In the genomic region with DNA sequence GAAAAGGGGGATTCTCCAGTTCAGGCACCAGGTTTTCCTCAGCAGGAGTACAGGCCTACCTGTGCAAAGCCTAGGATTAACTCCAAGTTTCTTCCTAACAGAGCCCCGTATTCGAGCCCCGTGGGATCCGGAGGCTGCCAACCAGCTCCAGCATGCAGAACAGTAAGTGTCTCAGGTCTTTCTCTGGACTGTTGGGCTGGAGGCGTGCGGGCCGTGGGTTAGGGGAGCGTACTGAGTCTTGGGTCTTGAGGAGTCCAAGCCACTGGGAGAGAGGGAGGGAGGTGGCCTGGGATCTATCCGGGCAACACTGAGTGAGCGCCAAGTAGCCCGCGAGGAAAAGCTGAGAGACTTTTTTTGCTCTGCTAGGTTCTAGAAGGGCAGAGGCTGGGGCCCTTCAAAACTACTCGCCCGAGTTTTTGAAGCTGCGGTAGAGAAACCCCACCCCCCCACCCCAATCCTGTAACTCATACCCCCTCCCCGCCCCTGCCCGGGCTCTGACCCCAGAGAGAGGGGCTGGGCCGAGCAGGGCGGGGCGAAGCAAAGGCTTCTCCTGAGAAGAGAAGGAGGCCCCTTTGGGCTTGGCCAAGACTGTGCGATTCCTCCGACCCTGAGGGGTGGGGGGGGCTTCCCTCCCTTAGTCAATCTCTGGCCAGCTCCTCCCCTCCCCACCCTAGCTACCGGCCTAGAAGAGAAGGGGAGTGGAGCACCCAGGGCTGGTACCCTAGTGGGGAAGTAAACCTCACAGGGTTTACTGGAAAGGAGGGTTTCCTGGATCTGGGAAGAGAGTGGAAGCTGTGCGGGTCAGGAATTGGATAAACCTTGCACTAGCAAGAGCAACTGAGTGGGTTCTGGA, we compare ENCODE assay signal across 11 mouse cellular contexts. TPM values are rescaled to one million over a fixed set of nuclear protein-coding genes. Genes with fewer than 3 reads are reported as not detected.
DNase-seq lines count a peak whose midpoint lies in the region; ATAC-seq and TF ChIP-seq lines count a peak whose summit lies in the region.
"Had no signal": no experiment of that assay in that cellular context is flagged by ENCODE, and none has a peak within 500 bp of the region (broad histone marks: within the 10 kb centered on the region; RNA-seq: fewer than 3 reads in every experiment).

No protein-coding gene starts in this region.

- H3K9ac ChIP-seq in embryonic facial prominence, embryonic 12.5 days: no peak overlapping the region
- no peak overlapping the region for H3K9ac ChIP-seq in intestine, embryonic 16.5 days (ENCODE audit: low read depth, low read length)
- no peak overlapping the region for H3K9ac ChIP-seq in stomach, embryonic 14.5 days (replicated peaks; ENCODE audit: low read depth, low read length)

- peaks cover 79% of the 10 kb centered on the region for H3K27me3 ChIP-seq in embryonic facial prominence, embryonic 12.5 days
- peaks cover 82% of the 10 kb centered on the region for H3K27me3 ChIP-seq in intestine, embryonic 16.5 days (replicated peaks; ENCODE audit: control insufficient read depth, insufficient read depth, low read length)
- peaks cover 57% of the 10 kb centered on the region for H3K27me3 ChIP-seq in stomach, embryonic 14.5 days (ENCODE audit: control insufficient read depth, insufficient read depth, low read length)

- WGBS in embryonic facial prominence, embryonic 12.5 days: 1% methylated on average over 24 of the region's 24 CpGs
- 3% methylated on average over 21 of the region's 24 CpGs for WGBS in intestine, embryonic 16.5 days
- WGBS in stomach, embryonic 14.5 days: under 1% methylated on average over 24 of the region's 24 CpGs

- no peaks in the 10 kb centered on the region for H3K9me3 ChIP-seq in embryonic facial prominence, embryonic 12.5 days
- no peaks in the 10 kb centered on the region for H3K9me3 ChIP-seq in intestine, embryonic 16.5 days (ENCODE audit: control insufficient read depth, low read length)
- no peaks in the 10 kb centered on the region for H3K9me3 ChIP-seq in stomach, embryonic 14.5 days (ENCODE audit: control insufficient read depth, low read depth, low read length)

- H3K4me3 ChIP-seq in layer of hippocampus, adult 2 months: no peak overlapping the region; the same call in 1 of the 2 replicates
- no peak overlapping the region for H3K4me3 ChIP-seq in embryonic facial prominence, embryonic 12.5 days
- H3K4me3 ChIP-seq in intestine, embryonic 16.5 days (ENCODE audit: low read length): peak overlapping the region; percentile 4; the same call in 1 of the 2 replicates
- H3K4me3 ChIP-seq in stomach, embryonic 14.5 days (ENCODE audit: low read depth, low read length): no peak overlapping the region

- no peak for TF ChIP-seq CTCF in layer of hippocampus, adult 2 months (conservative IDR thresholded peaks at IDR 0.05)

- H3K4me1 ChIP-seq in embryonic facial prominence, embryonic 12.5 days: peaks cover 16% of the 10 kb centered on the region
- H3K4me1 ChIP-seq in intestine, embryonic 16.5 days (ENCODE audit: control insufficient read depth, insufficient read depth, low read length): peaks cover 9% of the 10 kb centered on the region
- peaks cover 8% of the 10 kb centered on the region for H3K4me1 ChIP-seq in stomach, embryonic 14.5 days (ENCODE audit: control insufficient read depth, insufficient read depth, low read length)

- no peak for DNase-seq in layer of hippocampus, adult 2 months (ENCODE audit: low spot score in 2 of 2)
- no peak for DNase-seq in layer of hippocampus, adult 9-10 months (ENCODE audit: low spot score)
- no peak for DNase-seq in ovary, adult 18-20 months (ENCODE audit: low spot score)
- no peak for DNase-seq in lung, postnatal 25 days (ENCODE audit: low spot score)
- DNase-seq in kidney, adult 18-20 months: no peak
- DNase-seq: kidney, postnatal 10 days; spleen, adult 18-20 months had no signal

- peak overlapping the region; percentile 72 for H3K27ac ChIP-seq in layer of hippocampus, adult 2 months
- H3K27ac ChIP-seq in embryonic facial prominence, embryonic 12.5 days: no peak overlapping the region
- no peak overlapping the region for H3K27ac ChIP-seq in intestine, embryonic 16.5 days (ENCODE audit: low read length)
- no peak overlapping the region for H3K27ac ChIP-seq in stomach, embryonic 14.5 days (ENCODE audit: low read length)

- H3K36me3 ChIP-seq in embryonic facial prominence, embryonic 12.5 days: no peaks in the 10 kb centered on the region
- no peaks in the 10 kb centered on the region for H3K36me3 ChIP-seq in intestine, embryonic 16.5 days (ENCODE audit: control insufficient read depth, insufficient read depth, low read length)
- H3K36me3 ChIP-seq in stomach, embryonic 14.5 days (ENCODE audit: control insufficient read depth, insufficient read depth, low read length): no peaks in the 10 kb centered on the region

- peak; percentile 80 for ATAC-seq in embryonic facial prominence, embryonic 12.5 days (ENCODE audit: insufficient number of reproducible peaks, insufficient read depth, low FRiP score, low TSS enrichment)
- peak; percentile 41 for ATAC-seq in intestine, embryonic 16.5 days
- ATAC-seq in stomach, embryonic 14.5 days (ENCODE audit: insufficient number of reproducible peaks, insufficient read depth, low FRiP score, low read depth): peak; percentile 77
- ATAC-seq: lung, postnatal 0 days had no signal

- peak overlapping the region; percentile 32 for H3K4me2 ChIP-seq in embryonic facial prominence, embryonic 12.5 days (replicated peaks)
- no peak overlapping the region for H3K4me2 ChIP-seq in intestine, embryonic 16.5 days (ENCODE audit: low read depth, low read length)
- no peak overlapping the region for H3K4me2 ChIP-seq in stomach, embryonic 14.5 days (replicated peaks; ENCODE audit: low read depth, low read length)

RNA-seq across cellular contexts. Expression of a gene that starts 11.7 kb away (rescaled TPM):
- 10 to 100 TPM; 10.5 to 13.5 TPM for total RNA-seq in layer of hippocampus, adult 2 months (2021)
- polyA plus RNA-seq in embryonic facial prominence, embryonic 12.5 days (2016; fragmentation: Nextera tagmentation; extraction: Ambion mirVana): 13.7 and 20.8 TPM in 2 replicates
- polyA plus RNA-seq in intestine, embryonic 16.5 days (2015; fragmentation: Nextera tagmentation; extraction: Ambion mirVana): 1.2 and 1.8 TPM in 2 replicates
- 0.69 and 0.91 TPM in 2 replicates for polyA plus RNA-seq in stomach, embryonic 14.5 days (2014; fragmentation: Nextera tagmentation; extraction: Ambion mirVana)
- polyA plus RNA-seq: lung, postnatal 0 days had no signal
